Mouse (Mus musculus) embryo, embryonic 11.5 days (tissue): ENCODE measurements at regions not wholly inside any gene's neighbourhood (a gene's known extent, or its start where the extent isn't known, plus 50 kb on each side); places are given as distances from the start of the nearest gene placed in this dataset.

ENCODE experiments used
- DNase-seq: peaks from one replicate; pipeline ENCODE4 v3.0.0-alpha.2; 2012; ENCODE audit warnings: low read depth, low spot score

DNA sequence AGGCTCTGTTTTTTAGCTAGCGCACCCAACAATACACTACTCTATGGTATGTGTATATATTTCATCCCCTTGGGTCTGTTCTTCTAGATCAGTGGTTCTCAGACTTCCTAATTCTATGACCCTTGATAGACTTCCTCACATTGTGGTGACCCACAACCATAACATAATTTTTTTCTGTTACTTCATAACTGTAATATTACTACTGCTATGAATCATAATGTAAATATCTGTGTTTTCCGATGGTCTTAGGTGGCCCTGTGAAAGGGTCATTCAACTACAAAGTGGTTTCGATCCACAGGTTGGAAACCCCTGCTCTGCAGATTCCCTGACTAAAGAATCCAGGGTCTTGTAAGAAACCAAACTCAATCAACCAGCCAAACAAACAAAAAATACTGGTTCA, 220.8 kb downstream of the Opa1 start:
- DNase-seq, result no peak

GRCm38 (mm10) chr16:29800457-29800856, 221.3 kb downstream of the Opa1 start:
- no peak for DNase-seq

DNA sequence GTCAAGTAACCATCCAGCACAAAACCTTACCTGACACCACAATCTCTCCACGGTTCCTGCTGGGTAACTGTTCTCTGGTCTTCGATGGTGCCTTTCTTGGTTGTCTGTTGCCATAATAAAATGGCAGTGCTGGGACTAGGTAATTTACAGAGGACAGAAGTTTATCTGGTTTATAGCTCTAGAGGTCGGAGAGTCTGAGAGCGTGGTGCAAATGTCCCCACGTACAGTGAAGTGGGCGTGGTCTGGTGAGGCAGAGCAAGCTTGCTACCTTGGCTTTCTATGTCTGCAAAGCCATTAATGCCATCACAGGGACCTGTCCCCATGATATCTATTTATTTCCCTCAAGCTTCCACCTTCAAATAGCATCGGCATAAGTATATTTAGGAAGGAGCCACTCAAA, 223.0 kb downstream of the Opa1 start:
- DNase-seq, result no peak

GRCm38 (mm10) chr16:29802603-29803002, 223.5 kb downstream of the Opa1 start:
- DNase-seq, result no peak

GRCm38 (mm10) chr16:29807859-29808258, 228.7 kb downstream of the Opa1 start:
- no peak for DNase-seq

DNA sequence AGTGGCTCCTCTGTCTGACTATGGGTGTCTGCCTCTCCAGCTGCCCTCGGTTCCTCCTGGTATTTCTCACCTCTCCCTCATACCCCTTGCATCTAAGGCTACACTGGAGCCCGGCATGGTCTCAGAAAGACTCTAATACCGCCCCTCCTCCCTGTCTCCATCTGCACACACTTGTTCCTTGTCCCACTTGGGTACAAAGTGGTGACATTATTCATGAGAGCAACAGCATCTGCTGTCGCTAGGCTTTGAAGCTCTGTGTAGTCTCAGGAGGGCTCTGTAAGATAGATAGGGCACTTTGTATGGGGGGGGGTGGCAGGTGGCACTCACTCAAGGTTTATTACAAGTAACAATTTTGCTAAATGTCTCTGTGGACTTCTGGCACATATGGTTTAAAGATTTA, 229.7 kb downstream of the Opa1 start:
- DNase-seq, result no peak

GRCm38 (mm10) chr16:29813411-29814038, 234.4 kb downstream of the Opa1 start:
- DNase-seq, result no peak

- peak; percentile 66 for DNase-seq
Observed at GRCm38 (mm10) chr16:29814039-29814438, 234.9 kb downstream of the Opa1 start.

DNA sequence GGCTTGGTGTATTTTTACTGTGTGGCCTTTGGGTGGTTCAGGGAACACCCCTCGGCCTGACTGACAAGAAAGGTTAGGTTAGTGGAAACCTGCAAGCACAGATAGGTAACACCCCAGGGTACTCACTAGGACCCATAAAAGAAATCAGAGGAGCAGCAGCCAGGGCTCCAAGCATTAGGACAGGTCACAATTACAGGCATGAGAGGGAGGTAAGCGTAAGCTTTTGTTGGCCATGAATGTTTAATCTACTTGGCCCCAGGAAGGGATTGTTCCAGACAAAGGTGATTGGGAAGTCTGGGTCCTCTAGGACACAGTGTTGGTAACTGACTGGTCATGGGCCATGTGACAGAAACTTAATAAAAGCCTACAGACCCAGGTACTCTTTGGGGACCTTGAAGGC, 235.5 kb downstream of the Opa1 start:
- no peak for DNase-seq

- no peak for DNase-seq
Observed at GRCm38 (mm10) chr16:29815200-29815599, 236.1 kb downstream of the Opa1 start.

DNA sequence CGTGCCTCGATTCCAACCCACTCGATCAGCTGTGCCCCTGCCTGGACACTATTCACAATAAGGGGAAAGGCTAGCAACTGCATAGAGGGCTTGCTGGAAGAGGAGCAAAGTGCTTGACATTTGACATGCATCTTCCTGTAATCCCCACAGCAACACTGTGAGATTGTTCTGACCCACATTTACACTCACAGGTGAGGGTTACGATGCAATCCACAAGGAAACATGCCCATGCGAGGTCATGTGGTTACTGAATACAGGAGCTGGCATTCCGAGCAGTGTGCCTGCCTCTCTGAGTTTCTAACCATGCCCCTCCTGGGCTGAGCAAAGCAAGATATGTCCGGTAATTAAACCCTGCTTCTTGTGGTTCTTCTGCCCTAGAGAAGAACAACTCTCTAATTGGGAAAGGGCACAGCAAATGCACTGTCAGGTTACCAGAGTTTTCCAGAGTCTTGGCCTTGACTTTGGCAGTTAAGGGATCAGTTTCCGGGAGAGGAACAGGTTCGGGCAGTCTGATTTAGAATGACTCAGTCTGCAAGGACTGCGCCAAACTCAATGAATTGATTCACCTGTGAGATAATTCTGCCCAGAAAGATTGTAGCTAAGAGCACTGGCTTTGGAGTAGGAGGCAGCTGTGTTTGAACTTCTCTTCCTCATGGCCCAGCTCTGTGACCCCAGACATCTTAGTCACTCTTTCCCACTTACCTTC, 236.7 kb downstream of the Opa1 start:
- DNase-seq, result no peak

- DNase-seq, result no peak
Observed at GRCm38 (mm10) chr16:29816681-29817369, 237.7 kb downstream of the Opa1 start.

GRCm38 (mm10) chr16:29818807-29819440, 239.8 kb downstream of the Opa1 start:
- DNase-seq, result no peak

GRCm38 (mm10) chr16:29820704-29821103, 241.6 kb downstream of the Opa1 start:
- DNase-seq, result no peak

- DNase-seq, result no peak
Observed at GRCm38 (mm10) chr16:29822110-29822509, 242.1 kb upstream of the Hes1 start.

DNA sequence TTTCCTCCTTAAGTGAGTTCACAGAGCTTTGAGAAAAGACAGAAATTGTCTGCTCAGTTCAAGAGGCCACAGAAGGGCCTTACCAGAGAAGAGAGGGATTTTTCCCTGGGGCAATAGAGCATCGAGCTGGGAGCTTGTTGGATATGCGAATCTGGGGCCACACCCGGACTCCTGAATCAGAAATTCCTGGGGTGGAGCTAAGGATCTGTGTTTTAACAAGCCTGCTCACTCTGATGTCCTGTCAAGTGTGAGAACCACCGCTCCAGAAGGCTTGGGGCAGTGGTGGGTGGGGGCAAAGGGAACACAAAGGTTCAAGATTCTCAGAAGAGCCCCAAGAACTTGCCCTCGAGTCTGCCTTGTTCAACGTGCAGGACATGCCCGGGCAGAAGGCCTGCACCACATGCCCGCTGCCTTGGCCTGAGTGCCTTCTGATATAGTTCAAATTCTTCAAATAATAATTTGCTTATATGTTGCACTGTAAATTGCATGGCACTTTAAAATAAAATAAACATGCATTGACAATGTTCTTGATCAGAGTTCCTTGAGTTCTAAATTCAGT, 241.3 kb upstream of the Hes1 start:
- DNase-seq, result no peak

- DNase-seq, result no peak
Observed at GRCm38 (mm10) chr16:29826927-29827326, 237.3 kb upstream of the Hes1 start.

DNA sequence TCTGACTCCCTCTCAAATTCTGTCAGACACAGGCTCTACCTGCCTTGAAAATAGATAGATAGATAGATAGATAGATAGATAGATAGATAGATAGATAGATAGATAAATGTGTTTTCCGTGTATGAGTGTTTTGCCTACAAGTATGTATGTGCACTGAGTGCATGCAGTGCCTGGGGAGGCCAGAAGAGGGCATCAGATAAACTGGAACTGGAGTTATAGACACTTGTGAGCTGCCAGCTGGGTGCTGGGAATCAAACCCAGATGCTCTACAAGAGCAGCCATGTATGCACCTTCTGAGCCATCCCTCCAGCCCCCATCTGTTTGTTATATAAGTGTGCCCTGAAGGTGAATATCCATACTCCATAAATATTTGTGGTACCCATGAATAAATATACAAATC, 236.4 kb upstream of the Hes1 start:
- no peak for DNase-seq

GRCm38 (mm10) chr16:29829457-29829856, 234.7 kb upstream of the Hes1 start:
- no peak for DNase-seq

DNA sequence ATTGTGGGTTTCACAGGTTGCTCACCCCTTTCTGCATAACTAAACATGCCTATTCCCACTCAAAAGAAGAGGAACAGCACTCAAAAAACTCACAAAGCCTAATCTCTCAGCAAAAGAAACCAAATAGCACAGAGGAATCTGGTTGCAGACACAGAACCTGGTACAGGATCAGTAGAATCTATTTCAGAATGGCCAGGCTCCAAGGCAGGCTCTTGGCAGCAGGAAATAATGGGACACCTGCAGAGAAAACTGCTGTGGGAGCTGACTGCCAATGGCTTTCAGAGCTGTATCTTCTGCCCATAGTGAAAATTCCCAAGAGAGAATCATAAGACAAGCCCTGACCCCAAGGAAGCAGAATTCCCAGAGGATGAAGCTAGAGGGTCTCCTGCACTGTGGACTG, 234.1 kb upstream of the Hes1 start:
- DNase-seq, result no peak

DNA sequence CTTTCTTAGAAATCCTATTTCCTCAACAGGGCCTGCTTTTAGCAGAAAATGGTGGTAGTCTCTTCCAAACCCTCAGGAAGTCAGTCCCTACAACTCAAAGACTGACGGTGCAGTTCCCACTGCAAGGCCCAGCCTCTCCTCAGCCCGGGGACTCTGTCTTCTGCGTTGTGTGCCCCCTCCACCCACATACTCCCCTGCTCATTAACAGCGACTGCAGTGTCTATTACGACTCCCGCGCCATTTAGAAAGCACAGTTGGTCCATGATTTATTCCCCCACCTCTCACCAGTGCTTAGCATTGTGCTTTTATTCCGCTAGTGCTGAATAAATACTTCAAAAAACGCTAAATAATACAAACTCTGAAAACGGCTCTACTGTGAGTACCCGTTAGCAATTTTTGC, 230.9 kb upstream of the Hes1 start:
- no peak for DNase-seq

DNA sequence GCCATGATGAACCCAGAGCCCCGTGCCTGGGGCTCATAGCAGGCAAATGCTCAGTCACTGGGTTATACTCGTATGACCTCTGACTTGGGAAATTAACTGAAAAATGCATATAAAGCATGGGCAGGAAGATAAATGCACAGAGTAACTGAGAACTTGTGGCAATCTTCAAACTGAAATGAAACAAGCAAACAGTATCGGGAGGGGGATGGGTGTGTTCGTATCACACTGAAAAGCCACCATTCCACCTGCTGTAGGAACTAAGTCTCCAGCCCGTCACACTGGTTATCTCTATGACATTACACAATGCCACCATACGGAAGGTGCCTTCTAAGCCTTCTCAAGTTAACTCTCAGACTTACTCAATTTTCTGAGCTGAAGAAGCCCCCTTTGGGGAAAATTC, 230.3 kb upstream of the Hes1 start:
- no peak for DNase-seq
